Mouse (Mus musculus): ENCODE measurements around the gene Paxx.

Paxx gene

DNA sequence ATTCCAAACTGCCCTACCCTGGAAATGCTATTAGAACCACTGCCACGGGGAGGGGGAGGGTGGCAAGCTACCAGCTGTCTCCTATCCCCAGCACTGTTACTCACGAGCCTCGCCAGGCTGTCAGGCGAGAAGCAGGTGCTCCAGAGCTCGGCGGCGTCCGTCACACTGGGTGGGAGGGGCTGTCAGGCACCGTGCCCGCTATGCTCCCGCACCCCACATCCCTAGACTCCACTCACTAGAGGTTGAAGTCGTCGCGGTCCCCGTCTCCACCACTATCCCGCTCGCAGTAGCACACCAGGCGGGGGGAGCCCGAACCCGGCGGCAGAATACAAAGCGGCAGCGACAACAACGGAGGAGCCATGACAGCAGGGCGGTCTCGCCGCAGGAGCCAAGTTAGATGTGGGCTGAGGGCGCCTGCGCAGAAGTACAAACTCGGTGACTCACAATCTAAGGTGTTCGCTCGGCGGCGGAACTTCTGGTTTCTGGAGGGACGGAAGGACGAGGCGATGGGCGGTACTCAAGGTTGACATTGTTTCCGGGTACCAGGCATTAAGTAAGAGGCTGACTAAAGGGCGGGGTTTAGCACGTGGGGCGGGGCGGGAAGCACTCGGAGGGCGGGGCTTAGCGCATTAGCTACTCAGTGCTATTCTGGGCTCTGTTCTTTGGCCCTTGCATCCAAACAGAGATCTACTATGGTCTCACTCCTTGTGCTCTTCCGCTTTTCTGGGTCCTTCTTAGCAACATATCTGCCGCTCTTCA is at the start of gene Paxx:
Gene Paxx, minus strand, starts transcription at position 544 of the 759 bp plus-strand sequence.
- peak; percentile 96 for DNase-seq (ENCODE audit: low spot score)

DNA sequence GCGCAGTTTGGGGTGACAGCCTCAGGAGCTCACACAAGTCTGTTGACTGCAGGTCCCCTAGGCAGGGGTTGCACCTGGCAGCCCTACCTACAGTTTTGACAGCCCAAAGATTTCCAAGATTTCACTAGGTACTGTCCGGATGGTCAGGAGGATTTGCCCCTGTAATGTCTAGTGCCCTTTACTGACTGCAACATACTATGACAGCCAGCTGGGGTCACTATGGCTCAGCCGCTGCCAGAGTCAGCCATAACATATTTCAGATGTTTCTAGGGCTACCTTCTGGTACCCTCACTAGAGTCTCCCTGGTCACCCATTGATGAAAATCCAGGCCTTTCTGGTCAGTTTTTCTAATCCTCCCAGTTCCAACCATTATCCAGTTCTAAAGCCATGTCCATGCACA is 49.0 kb upstream of the Paxx start:
- no peak for DNase-seq (ENCODE audit: low spot score)

DNA sequence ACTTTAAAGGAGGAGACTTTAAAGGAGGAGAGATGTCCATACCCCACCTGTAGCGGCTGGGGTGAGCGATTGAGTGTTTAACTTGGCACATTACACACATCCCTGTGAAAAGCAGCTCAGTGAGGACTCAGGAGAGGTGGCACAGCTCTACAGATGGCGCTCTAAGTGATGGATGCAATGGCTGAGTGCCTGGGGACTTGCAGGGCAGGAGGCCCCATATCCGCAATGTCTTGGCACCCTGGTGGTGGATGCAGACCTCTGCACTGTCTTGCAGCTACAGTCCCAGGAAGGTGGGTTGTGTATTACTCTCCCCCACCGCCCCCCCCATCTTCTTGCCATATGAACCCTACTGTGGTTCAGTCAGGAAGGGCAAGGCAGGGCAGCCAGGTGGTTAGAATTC is 46.1 kb upstream of the Paxx start:
- DNase-seq (ENCODE audit: low spot score) = no peak

DNA sequence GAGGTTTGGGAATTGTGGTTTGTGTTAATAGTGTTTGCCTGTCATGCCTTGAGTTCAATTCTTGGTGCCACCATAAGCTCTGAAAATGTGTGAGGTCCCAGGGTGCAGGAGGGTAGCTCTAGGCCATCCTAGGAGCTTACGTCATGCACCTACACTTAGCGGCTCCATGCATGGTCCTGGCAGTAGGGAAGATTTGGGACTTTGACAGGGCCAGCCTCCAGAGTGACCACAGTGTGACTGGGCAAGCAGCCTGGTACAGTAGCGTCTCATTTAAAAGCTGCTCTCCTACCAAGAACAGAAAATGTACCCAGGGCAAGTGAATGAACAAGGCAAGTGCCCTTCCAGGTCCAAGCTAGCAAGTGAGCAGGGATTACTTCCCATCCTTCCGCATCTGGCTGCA is 45.0 kb upstream of the Paxx start:
- no peak for DNase-seq (ENCODE audit: low spot score)

DNA sequence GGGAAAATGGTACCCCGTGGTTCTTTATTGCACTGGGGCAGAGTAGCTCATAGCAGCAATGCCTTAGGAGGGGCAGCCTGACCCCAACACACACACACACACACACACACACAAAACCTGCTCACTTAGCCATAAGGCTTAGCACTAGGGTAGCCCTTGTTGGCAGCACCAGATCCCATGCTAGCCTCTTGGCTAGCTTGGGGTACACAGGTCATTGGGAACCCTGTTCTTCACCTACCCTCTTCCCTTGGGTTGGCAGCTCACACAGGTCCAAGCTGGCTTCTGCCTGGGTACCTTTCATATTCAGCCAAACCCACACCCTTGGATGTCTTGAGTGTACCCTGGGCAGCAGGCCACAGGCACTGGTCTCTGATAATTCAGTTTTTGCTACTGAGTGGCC is 44.1 kb upstream of the Paxx start:
- DNase-seq (ENCODE audit: low spot score) = no peak

DNA sequence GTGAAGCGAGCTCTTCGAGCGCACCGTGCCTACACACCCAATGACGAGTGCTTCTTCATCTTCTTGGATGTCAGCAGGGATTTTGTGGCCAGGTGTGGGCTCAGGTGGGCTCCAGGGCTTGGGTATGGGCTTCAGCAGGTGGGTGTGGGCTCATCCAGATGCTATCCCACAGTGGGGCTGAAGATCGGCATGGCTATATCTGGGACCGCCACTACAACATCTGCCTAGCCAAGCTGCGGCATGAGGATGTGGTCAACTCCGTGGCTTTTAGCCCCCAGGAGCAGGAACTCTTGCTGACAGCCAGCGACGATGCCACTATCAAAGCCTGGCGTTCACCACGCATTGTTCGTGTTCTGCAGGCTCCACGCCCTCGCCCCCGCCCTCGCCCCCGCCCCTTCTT is 43.6 kb upstream of the Paxx start:
- no peak for DNase-seq (ENCODE audit: low spot score)

DNA sequence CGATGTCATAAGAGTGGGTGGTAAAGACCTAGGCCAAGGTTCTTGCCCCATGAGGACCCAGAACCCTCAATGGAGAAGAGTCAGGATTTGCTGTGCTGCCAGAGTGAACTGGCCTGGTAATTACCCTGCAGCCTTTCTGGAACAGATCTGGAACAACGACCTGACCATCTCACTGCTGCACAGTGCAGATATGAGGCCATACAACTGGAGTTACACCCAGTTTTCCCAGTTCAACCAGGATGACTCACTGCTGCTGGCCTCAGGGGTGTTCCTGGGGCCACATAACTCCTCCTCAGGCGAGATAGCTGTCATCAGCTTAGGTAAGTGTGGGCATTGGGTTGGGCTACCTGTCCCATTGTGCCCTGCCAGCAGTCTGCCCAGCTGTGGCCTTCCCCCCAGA is 41.8 kb upstream of the Paxx start:
- peak; percentile 85 for DNase-seq (ENCODE audit: low spot score)

DNA sequence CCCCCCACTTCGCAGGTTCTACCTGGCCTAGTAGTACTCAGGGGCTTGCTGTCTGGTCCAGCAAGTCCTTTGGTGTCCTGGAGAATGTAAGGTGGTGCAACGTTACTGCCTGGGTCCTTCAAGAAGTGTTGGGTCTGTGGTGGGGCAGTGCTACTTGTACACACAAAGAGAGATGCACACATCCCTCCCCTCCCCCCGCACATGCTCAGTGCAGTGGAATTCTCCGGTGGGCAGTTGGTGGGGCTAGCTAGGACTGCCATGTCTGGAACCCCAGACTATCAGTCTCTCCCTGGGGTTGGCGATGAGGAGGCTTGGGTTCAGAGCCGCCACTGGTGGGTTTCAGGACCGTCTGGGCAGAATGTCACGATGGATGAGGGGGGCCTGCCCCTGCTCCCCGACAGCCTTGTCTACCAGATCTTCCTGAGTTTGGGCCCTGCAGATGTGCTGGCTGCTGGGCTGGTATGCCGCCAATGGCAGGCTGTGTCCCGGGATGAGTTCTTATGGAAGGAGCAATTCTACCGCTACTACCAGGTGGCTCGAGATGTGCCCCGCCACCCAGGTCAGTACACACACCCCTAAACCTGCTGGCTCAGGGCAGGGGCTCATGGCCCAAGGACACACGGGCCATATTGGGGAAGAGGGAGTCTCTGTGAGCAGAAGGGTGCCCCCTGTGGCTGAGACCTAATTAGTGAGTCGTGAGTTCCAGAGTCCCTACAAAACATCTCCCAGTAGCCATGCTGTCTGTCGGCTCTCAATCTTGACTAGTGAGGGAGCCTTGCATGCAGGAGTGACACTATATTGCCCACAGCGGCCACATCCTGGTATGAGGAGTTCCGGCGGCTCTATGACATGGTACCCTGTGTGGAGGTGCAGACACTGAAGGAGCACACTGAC is 40.9 kb upstream of the Paxx start, which contains the start of gene C8g:
Gene C8g, minus strand, starts transcription at position 127 of the 894 bp plus-strand sequence.
- DNase-seq (ENCODE audit: low spot score) = no peak

DNA sequence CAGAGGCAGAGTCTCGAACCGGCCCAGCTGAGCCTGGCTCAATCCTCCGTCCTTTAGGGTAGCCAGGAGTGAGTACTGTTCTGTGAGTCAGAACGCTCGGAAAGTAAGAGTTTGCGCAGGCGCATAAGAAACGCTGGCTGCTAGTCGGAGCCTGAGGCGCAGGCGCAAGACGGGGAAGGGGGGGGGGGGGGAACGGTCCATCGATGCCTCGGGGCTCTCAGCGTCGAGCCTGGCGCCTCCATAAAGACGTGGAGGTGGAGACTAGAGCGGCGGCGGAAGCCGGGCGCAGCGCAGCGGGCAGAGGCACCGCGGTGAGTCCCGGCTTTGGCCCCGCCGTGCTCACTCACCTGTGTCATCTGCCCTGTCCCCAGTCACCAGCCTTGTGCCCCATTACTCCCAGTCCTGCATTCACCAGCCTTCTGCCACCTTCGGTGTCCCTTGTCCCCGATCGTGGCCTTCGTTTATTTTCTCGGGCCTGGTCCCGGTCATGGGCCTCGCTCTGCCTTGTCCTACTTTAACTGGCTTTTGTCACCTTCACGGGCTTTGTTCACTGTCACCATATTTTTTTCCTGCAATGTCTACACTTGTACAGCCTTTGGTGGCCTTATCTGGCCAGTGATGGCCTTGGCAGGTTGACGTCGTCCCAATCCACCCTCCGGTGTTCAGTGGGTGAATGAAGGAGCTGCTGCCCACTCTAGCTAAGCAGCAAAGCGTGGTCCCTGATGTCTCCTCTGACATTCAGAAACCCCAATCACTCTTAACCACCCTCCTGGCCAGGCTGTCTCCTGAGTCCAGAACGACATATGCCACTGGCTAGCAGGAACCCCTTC is 39.9 kb upstream of the Paxx start, which contains the start of gene Fbxw5:
Gene Fbxw5, plus strand, starts transcription at position 175 of the 830 bp plus-strand sequence.
- DNase-seq (ENCODE audit: low spot score) = peak; percentile 92

DNA sequence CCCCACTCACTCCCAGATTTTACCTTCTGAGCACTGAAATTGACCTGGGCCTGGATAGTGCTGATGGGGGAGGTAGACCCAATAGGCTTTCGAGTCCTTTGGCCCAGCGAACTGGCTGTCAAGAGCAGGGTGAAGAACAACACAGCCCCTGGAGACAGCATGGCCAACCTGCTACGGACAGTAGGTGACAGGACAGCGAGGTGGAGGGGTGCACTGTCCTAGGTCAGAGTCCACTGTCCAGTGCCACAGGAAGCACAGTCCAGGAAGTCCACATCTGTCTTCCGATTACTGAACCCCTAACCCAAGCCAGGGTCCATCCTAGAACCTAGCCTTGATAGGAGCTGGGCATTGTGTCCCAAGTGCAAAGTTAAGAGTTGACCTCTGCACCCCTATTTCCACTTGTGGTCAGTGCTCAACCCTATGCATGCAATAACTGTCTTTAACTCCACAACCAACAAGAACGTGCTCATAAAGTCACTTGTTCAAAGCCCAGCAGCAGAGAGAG is 39.2 kb upstream of the Paxx start:
- no peak for DNase-seq (ENCODE audit: low spot score)

DNA sequence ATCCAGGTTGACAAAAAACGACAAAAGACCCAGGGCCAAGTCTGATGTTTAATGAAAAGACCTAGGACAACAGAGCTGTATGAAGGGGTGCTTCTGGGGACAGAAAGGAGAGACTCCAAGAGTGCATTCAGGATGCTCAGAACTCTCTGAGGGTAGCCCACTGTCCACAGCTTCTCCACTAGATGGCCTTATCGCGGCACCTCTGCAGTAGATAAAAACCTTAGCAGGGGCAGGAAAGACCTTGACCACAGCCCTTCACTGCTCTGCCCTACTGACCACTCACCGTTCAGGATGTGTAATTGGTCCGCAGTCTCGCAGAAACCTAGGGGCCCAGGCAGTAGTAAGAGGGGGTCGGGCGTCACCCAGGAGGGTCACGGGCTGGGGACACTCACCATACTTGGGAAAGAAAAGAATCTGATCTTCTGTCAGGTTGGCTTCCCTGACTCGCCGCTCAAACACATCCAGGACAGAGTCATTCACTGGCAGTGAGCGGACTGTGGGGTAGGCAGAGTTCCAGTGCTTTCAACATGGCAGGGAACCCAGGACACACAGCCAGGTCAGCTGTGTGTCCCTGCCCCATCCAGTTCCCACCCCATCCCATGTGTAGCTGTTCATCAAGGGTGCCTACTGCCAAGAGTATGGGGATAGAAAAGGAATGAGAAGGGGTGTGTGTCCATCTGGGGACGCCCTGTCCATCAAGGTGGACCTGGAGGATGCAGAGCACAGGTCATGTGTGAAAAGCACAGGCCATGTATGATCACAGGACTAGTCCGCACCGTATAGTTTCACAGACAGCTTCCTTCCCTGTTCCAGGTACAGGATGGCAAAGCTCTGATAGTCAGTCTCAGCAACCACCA is 38.0 kb upstream of the Paxx start:
- no peak for DNase-seq (ENCODE audit: low spot score)

DNA sequence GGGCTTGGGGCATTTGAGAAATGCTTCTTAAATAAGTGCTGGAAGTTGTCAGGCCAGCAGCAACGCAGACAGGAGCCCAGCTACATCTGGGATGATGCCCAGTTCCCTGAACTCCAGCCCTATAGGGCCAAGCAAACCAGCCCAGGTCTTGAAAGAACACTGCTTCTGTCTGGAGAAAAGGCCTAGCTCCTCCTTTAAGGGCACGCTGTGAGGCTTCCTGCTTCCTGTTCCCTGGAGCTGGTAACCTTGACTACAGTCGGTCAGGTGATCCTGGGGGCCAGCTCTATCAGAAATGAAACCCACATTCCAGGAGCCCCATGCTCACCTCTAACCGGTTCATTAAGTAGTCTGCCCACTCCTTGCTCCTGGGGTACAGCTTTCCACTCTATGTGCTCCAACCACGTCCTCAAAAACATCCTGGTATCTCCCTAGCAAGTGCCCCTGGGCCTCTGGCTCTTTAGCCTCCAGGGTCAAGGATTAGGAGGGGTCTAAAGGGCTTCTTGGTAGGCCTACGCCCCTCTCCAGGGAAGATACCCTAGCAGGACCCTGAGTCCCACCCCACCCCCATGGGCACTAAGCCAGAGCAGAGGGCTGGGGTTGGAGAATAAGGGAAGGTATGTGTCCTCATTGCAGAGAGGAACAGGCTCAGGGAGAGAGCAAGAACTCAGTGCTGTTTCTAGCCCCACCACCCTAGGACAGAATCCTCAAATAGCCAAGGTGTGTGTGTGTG is 37.1 kb upstream of the Paxx start:
- DNase-seq (ENCODE audit: low spot score) = no peak

DNA sequence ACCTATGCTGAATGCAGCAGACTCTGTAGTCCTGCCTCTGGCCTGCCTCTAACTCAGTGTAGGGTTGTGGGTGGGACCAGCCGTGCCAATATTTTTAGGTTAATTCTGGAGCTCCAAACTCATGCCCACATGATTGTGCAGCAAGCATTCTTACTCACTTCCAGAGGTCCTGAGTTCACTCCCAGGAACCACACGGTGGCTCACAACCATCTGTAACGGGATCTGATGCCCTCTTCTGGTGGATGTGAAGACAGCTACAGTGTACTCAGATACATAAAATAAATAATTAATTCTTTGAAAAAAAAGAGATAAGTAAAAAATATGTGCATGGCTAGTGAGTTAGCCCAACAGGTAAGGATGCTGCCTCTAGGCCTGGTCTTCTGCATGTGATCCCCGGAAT is 35.6 kb upstream of the Paxx start:
- DNase-seq (ENCODE audit: low spot score) = no peak

DNA sequence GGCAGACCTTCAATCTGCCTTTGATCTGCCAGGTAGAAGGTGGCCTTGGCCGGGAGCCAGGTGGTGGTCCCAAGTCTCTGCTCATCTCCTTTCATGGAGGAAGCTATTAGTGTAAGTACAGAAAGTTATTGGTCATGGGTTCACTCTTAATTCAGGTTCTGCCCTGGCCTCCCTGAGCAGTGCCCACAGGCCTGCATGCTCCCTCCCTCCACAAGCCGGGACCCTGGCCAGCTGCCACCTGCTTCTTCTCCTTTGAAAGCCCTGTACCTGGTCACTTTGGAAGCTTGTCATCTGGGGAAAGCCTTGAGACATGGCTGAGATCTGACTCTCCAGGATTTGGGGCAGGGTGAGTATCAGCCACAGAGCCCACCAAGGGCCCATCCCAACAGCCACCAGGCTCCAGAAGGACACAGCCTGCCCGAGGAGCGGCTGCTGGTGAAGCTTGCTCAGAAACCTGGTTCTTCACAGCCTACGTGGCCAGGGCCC is 32.6 kb upstream of the Paxx start, which contains the start of gene Lcn12:
Gene Lcn12, minus strand, starts transcription at position 436 of the 486 bp plus-strand sequence.
- no peak for DNase-seq (ENCODE audit: low spot score)

DNA sequence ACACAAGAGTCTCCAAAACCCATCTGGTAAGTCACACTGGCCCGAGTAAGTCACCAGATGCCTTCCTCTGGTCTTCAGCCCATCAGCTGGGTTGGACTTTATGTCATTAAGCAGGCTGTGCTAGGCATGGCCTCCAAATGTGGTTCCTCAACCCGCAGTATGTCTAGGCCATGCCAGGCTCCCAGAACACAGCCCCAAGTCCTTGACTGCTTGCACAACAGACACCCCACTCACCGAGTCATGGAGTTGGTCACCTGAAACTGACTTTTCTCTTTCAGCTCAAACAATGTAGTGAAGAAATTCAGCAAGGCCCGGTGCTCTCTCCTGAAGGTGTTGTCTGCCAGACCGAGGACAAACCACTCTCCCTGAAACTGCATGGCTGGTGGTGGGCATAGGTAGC is 32.1 kb upstream of the Paxx start:
- DNase-seq (ENCODE audit: low spot score) = no peak

DNA sequence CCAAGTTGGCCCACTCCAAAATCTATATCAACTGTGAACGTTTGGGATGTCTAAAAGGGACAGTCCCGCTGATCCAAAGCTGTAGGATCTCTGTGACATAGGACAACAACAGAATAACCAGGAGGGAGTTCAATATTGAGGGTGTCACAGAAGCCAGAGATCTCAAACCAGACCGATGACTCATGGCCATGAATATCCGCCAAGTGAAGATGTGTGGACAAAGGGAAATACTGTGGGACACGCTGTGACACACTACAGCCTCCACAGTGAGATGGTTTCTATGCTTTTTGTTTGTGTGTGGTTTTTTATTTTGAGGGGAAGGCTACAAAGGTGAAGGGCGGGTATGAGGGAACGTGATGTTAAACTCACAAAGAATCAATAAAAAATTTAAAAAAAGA is 27.8 kb upstream of the Paxx start:
- no peak for DNase-seq (ENCODE audit: low spot score)

DNA sequence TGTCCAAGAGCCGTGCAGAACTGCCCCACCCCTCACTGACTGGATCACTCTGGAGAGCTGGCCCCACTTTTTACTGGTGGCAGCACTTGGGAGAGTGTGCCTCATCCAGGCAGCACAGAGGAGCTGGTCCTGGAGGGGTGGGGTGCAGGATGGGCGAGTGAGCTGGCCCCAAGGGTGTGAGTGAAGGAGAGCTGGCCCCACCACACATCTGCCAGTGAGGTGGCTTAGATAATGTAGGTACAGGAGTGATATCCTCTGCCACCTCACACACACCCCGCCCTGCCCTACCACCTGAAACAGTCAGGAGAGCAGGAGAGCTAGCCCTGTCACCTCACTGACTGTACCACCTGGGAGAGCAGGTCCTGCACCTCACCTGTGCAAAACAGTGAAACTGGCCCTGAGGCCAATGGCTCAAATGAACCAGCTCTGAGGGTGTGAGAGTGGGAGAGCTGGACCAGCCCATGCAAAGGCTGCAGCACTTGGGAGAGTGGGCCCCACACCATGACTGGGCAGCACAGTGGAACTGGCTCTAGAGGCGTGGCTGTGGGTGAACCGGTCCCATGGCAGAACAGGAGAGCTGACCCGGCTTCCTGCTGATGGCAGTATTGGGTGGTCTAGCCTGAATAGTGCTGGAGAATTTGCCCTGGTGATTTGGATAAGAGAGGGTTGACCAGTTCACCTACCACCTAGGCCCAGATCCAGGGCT is 27.2 kb upstream of the Paxx start:
- DNase-seq (ENCODE audit: low spot score) = no peak

DNA sequence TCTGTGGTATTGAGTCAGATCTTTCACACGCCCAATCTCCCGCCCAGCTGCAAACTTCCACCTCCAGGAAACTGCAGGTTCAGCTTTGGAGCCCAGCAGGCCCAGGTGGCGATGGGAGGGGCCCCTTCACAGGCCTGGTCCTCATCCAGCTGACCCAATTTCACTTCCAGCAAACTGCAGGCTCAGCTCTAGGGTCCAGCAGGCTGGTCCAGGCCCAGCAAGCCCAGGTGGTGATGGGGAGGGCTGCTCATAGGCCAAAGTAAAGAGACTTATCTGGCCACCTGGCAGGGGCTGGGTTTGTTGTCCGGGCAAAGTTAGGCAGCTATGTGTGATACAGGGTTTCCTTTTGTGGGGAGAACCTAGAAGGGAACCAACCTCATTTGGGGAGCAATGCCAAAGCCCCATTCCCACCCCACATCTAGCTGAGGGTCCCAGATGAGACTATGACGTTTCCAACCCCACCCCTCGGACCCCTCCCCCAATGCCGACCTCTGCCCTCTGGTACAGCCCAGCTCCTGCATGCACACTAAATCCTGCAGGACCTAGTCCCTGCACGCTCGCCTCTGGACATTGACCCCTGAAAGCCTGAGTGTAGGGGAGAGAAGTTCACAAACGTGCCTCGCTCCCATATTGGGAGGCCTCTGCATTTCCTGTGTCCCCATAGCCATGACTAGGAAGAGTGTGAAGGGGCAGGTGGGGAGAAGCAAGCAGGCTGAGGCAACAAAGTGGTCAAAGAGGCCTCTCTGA is 24.2 kb upstream of the Paxx start:
- DNase-seq (ENCODE audit: low spot score) = no peak

DNA sequence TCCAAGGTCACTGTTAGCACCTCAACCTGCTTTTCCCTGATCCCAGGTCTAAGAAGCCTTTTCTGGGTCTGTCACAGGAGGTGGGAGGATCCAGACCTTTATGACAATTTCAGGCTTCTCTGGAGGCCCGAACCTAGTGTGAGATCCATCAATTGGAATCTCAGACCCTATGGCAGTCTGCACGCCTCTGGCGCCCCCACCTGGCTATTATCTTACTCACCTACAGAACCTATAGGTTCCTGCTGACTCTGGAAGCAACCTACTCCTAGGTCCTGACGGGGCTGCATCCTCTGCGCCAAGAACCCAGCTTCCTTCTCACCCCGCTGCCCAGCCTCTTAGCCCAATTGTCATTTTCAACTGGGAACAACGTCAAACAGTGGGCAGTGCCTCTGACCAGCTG is 22.1 kb upstream of the Paxx start:
- no peak for DNase-seq (ENCODE audit: low spot score)
